In the genomic region with DNA sequence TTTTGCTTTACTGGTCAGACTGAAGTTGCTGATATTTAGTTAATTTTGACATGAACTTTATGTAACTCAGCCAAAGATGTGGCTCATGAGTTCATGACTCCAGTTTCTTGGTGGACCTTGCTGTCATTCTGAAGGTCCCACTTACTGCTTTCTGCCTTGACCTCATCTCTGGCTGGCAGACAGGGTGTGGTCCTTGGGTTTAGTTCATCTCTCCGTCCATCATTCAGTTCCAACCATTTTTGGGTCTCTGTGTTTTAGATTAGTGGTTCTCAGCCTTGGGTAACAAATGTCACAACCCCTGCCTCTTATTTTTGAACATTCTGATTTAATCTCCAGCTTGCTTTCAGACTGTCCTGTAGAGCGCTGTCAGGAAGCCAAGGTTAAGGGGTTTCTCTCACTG, we compare ENCODE assay signal across 22 mouse cellular contexts. TPM values are rescaled to one million over a fixed set of nuclear protein-coding genes. Genes with fewer than 3 reads are reported as not detected.
"Had no signal": no experiment of that assay in that cellular context is flagged by ENCODE, and none has a peak within 500 bp of the region (broad histone marks: within the 10 kb centered on the region; RNA-seq: fewer than 3 reads in every experiment).

No protein-coding gene starts in this region.

- DNase-seq: gastrocnemius, adult 2 months; gastrocnemius, postnatal 10 days; gastrocnemius, postnatal 25 days; heart, postnatal 10 days; heart, postnatal 4 days; kidney, adult 18-20 months; kidney, adult 8-10 months; kidney, postnatal 10 days; kidney, postnatal 25 days; kidney, postnatal 4 days; liver; liver, embryonic 13.5 days; liver, postnatal 0 days had no signal

RNA-seq across cellular contexts. Expression of gene Asgr2, which starts 7.4 kb away (rescaled TPM):
- total RNA-seq: gastrocnemius, postnatal 25 days; granulocyte monocyte progenitor cell, adult 5-6 weeks; heart, postnatal 10 days; heart, postnatal 25 days; heart, postnatal 4 days; layer of hippocampus, adult 2 months; layer of hippocampus, postnatal 10 days; layer of hippocampus, postnatal 25 days; left cerebral cortex, adult 2 months; left cerebral cortex, postnatal 14 days; left cerebral cortex, postnatal 36 days had no signal

RNA-seq across cellular contexts. Expression of gene Asgr1, which starts 45.9 kb away (rescaled TPM):
- total RNA-seq: gastrocnemius, adult 2 months; gastrocnemius, postnatal 25 days; granulocyte monocyte progenitor cell, adult 5-6 weeks; heart, adult 8-10 months; heart, postnatal 25 days; heart, postnatal 4 days had no signal
